Mouse (Mus musculus): Measurements from ENCODE around the gene Lrrc23.

- TF ChIP-seq POLR2A (IDR thresholded peaks at IDR 0.05; ENCODE audit: borderline replicate concordance, insufficient read depth, low read length) (no peak), CTCF (IDR thresholded peaks at IDR 0.05; ENCODE audit: borderline replicate concordance, insufficient read depth, low read depth, low read length) (no peak)
These were observed 24.2 kb downstream of the Lrrc23 start for GRCm38 (mm10) chr6:124755306-124755705.

Data from cerebellum, adult 2 months (tissue).